Mouse (Mus musculus) MEL (cell line): ENCODE measurements around the gene Tmem150a. TPM values are rescaled to one million over a fixed set of nuclear protein-coding genes. Genes with fewer than 3 reads are reported as not detected.

Source experiments
- DNase-seq: peaks from one replicate; pipeline ENCODE4 v3.0.0; 2011; ENCODE audit warnings: low read depth, low spot score
- H3K27ac ChIP-seq: 2 replicates; pipeline ENCODE4 v1.5.1; 2012; ENCODE audit warnings: low read depth, mild to moderate bottlenecking, control low read depth, low read length, moderate library complexity; ENCODE audit not compliant: control insufficient read depth
- H3K27me3 ChIP-seq, 2 experiments: fragments of 150-350 bp in 1 of 2; sonication (generic) in 1 of 2; 2 replicates each; pipeline ENCODE4 v1.6.1; 2012; ENCODE audit warnings: low read length in 2 of 2, mild to moderate bottlenecking in 2 of 2, improper control_type of control experiment in 1 of 2, moderate library complexity in 1 of 2; ENCODE audit not compliant: insufficient read depth in 2 of 2, control insufficient read depth in 1 of 2
- H3K36me3 ChIP-seq, 2 experiments: 2 replicates each; pipeline ENCODE4 v1.6.1; 2012 to 2014; ENCODE audit warnings: low read length in 2 of 2, improper control_type of control experiment in 1 of 2, inconsistent platforms in 1 of 2, mild to moderate bottlenecking in 1 of 2; ENCODE audit not compliant: insufficient read depth in 2 of 2, control insufficient read depth in 1 of 2
- H3K4me1 ChIP-seq, 2 experiments: fragments of 150-350 bp in 1 of 2; sonication (generic) in 1 of 2; 2 replicates each; pipeline ENCODE4 v1.6.1; 2012; ENCODE audit warnings: low read length in 2 of 2, improper control_type of control experiment in 1 of 2, mild to moderate bottlenecking in 1 of 2; ENCODE audit not compliant: insufficient read depth in 2 of 2, control insufficient read depth in 1 of 2
- H3K4me3 ChIP-seq, 2 experiments: fragments of 150-350 bp in 1 of 2; sonication (generic) in 1 of 2; 2 replicates each; pipeline ENCODE4 v1.5.1; 2012; ENCODE audit warnings: low read depth in 2 of 2, low read length in 2 of 2, mild to moderate bottlenecking in 2 of 2, moderate library complexity in 2 of 2, control low read depth in 1 of 2, improper control_type of control experiment in 1 of 2; ENCODE audit not compliant: control insufficient read depth in 1 of 2, insufficient read depth in 1 of 2
- H3K79me2 ChIP-seq: 2 replicates; pipeline ENCODE4 v1.6.1; 2012; ENCODE audit warnings: mild to moderate bottlenecking, low read length, moderate library complexity; ENCODE audit not compliant: control insufficient read depth, poor library complexity, insufficient read depth
- H3K9ac ChIP-seq: 2 replicates; pipeline ENCODE4 v1.6.1; 2012; ENCODE audit warnings: low read depth, mild to moderate bottlenecking, control low read depth, low read length, moderate library complexity; ENCODE audit not compliant: control insufficient read depth, poor library complexity, severe bottlenecking
- H3K9me3 ChIP-seq: fragments of 150-350 bp; sonication (generic); replicated peaks from 2 replicates; pipeline ENCODE4 v1.6.1; 2012; ENCODE audit warnings: mild to moderate bottlenecking, low read length, improper control_type of control experiment, moderate library complexity; ENCODE audit not compliant: insufficient read depth
- CHD1 ChIP-seq: IDR thresholded peaks from 2 replicates; pipeline ENCODE4 v1.6.1; 2012; ENCODE audit warnings: low read depth, mild to moderate bottlenecking, inconsistent platforms, low read length, improper control_type of control experiment
- CTCF ChIP-seq, 3 experiments: IDR thresholded peaks in 2 of 3; conservative IDR thresholded peaks in 1 of 3; 2 replicates each; pipeline ENCODE4 v1.5.1; 2011 to 2012; ENCODE audit warnings: low read length in 3 of 3, low read depth in 2 of 3, mild to moderate bottlenecking in 2 of 3, improper control_type of control experiment in 1 of 3, inconsistent platforms in 1 of 3, mixed read lengths in 1 of 3, moderate library complexity in 1 of 3; ENCODE audit not compliant: control insufficient read depth in 1 of 3, insufficient read depth in 1 of 3, poor library complexity in 1 of 3, severe bottlenecking in 1 of 3
- EP300 ChIP-seq, 2 experiments: IDR thresholded peaks; 2 replicates each; pipeline ENCODE4 v1.6.1; 2011; ENCODE audit warnings: improper control_type of control experiment in 2 of 2, low read length in 2 of 2, low read depth in 1 of 2, mild to moderate bottlenecking in 1 of 2
- ETS1 ChIP-seq: IDR thresholded peaks from 2 replicates; pipeline ENCODE4 v1.6.1; 2012; ENCODE audit warnings: low read depth, mild to moderate bottlenecking, inconsistent platforms, low read length, improper control_type of control experiment, moderate library complexity
- HCFC1 ChIP-seq: IDR thresholded peaks from 2 replicates; pipeline ENCODE4 v1.6.1; 2012; ENCODE audit warnings: low read depth, mild to moderate bottlenecking, inconsistent platforms, low read length, improper control_type of control experiment, moderate library complexity
- JUND ChIP-seq: IDR thresholded peaks from 2 replicates; pipeline ENCODE4 v1.6.1; 2011; ENCODE audit warnings: low read depth, mild to moderate bottlenecking, improper control_type of control experiment, low read length
- KAT2A ChIP-seq: conservative IDR thresholded peaks from 2 replicates; pipeline ENCODE4 v1.6.1; 2012; ENCODE audit warnings: low read depth, low read length, improper control_type of control experiment, inconsistent platforms
- MAX ChIP-seq: IDR thresholded peaks from 2 replicates; pipeline ENCODE4 v1.6.1; 2011; ENCODE audit warnings: low read length, improper control_type of control experiment
- MXI1 ChIP-seq: IDR thresholded peaks from 2 replicates; pipeline ENCODE4 v1.6.1; 2011; ENCODE audit warnings: mild to moderate bottlenecking, low read depth, low read length, improper control_type of control experiment
- MYC ChIP-seq: IDR thresholded peaks from 2 replicates; pipeline ENCODE4 v1.6.1; 2011; ENCODE audit warnings: low read depth, mild to moderate bottlenecking, low read length, improper control_type of control experiment, moderate library complexity
- NELFE ChIP-seq: IDR thresholded peaks from 2 replicates; pipeline ENCODE4 v1.6.1; 2011; ENCODE audit warnings: low read depth, low read length, improper control_type of control experiment
- RAD21 ChIP-seq: IDR thresholded peaks from 2 replicates; pipeline ENCODE4 v1.6.1; 2011; ENCODE audit warnings: mild to moderate bottlenecking, low read depth, low read length, improper control_type of control experiment
- SIN3A ChIP-seq: IDR thresholded peaks from 2 replicates; pipeline ENCODE4 v1.6.1; 2012; ENCODE audit warnings: low read length, improper control_type of control experiment, inconsistent platforms
- SMC3 ChIP-seq: IDR thresholded peaks from 2 replicates; pipeline ENCODE4 v1.6.1; 2011; ENCODE audit warnings: low read depth, low read length, improper control_type of control experiment
- TAL1 ChIP-seq: IDR thresholded peaks from 2 replicates; pipeline ENCODE4 v1.6.1; 2012; ENCODE audit warnings: mild to moderate bottlenecking, inconsistent platforms, low read length, moderate library complexity, mixed read lengths
- TBP ChIP-seq: IDR thresholded peaks from 2 replicates; pipeline ENCODE4 v1.8.0; 2011; ENCODE audit warnings: low read depth, low read length, improper control_type of control experiment
- UBTF ChIP-seq: IDR thresholded peaks from 2 replicates; pipeline ENCODE4 v1.6.1; 2012; ENCODE audit warnings: low read depth, mild to moderate bottlenecking, inconsistent platforms, low read length, improper control_type of control experiment, moderate library complexity, borderline replicate concordance; ENCODE audit not compliant: insufficient read depth
- ZC3H11A ChIP-seq: IDR thresholded peaks from 2 replicates; pipeline ENCODE4 v1.6.1; 2012; ENCODE audit warnings: low read depth, mild to moderate bottlenecking, inconsistent platforms, low read length, improper control_type of control experiment
- ZMIZ1 ChIP-seq: IDR thresholded peaks from 2 replicates; pipeline ENCODE4 v1.6.1; 2012; ENCODE audit warnings: low read depth, mild to moderate bottlenecking, inconsistent platforms, low read length, improper control_type of control experiment, moderate library complexity
- polyA plus RNA-seq, 2 experiments: library from polyadenylated mRNA; stranded (reverse) in 1 of 2; unstranded in 1 of 2; fragments of >175 nt in 1 of 2; fragments of >200 nt in 1 of 2; gene quantifications; 2 replicates each; pipeline versions ENCODE4 v1.2.1 to v1.2.4; 2012; ENCODE audit warnings: low replicate concordance in 2 of 2, low read depth in 1 of 2; ENCODE audit not compliant: insufficient read length in 2 of 2, insufficient read depth in 1 of 2, missing spikeins in 1 of 2
- total RNA-seq: library from RNA; depleted of rRNA; stranded (reverse); fragments of 300-350 nt; gene quantifications from 2 replicates; pipeline ENCODE4 v1.2.3, GENCODE M21; 2012

Gene Tmem150a
- total and polyA plus RNA-seq, 3 experiments: 0.15 to 2.5 TPM; not detected in 1

- TF ChIP-seq HCFC1: peak; percentile 91
- no peak for TF ChIP-seq ZC3H11A
- TF ChIP-seq TBP: peak; percentile 91
- no peak for TF ChIP-seq ZMIZ1
- TF ChIP-seq SMC3: no peak
- TF ChIP-seq EP300 (IDR thresholded peaks at IDR 0.05; ENCODE audit: low read depth in 1 of 2, low read length in 2 of 2): no peak
- TF ChIP-seq UBTF: no peak
- no peak for TF ChIP-seq RAD21
- peak; percentile 79 for TF ChIP-seq NELFE
- TF ChIP-seq ETS1: 0 out of 2 replicates have a peak, but pooled peaks have one; percentile 20
- peak; percentile 59; the same call in 1 of the 2 replicates for TF ChIP-seq CHD1
- TF ChIP-seq JUND: no peak
Observed at GRCm38 (mm10) chr6:72345074-72345567, 10.1 kb upstream of the Tmem150a start, which contains the start of gene Usp39 (continued).

- Histone ChIP-seq H3K4me1 (peaks cover 16 to 23% of the 10 kb centered on the region in 2 experiments), H3K27ac (peak overlapping the region; percentile 97), H3K4me3 (peak overlapping the region; percentile 22 to 74; a peak in 3 of 4 replicates)
Observed at GRCm38 (mm10) chr6:72345633-72346032, 9.6 kb upstream of the Tmem150a start.

GRCm38 (mm10) chr6:72346261-72346660, 9.0 kb upstream of the Tmem150a start:
- H3K4me3 ChIP-seq: peak overlapping the region; percentile 0 to 74
- H3K36me3 ChIP-seq: peaks cover 2 to 38% of the 10 kb centered on the region in 2 experiments; a peak in 3 of 4 replicates
- H3K4me1 ChIP-seq: peaks cover 18 to 26% of the 10 kb centered on the region in 2 experiments
- DNase-seq: peak; percentile 71
- H3K9me3 ChIP-seq: no peaks in the 10 kb centered on the region
- peaks cover 57% of the 10 kb centered on the region for H3K79me2 ChIP-seq
- peak overlapping the region; percentile 97 for H3K27ac ChIP-seq
- TF ChIP-seq CTCF (IDR thresholded peaks at IDR 0.05 in 2 of 3, conservative IDR thresholded peaks at IDR 0.05 in 1 of 3; ENCODE audit: control insufficient read depth in 1 of 3, insufficient read depth in 1 of 3, low read depth in 2 of 3, low read length in 3 of 3, poor library complexity in 1 of 3, severe bottlenecking in 1 of 3) (0 out of 6 replicates have a peak, but pooled peaks of 1 of the 3 experiments have one; percentile 13), EP300 (IDR thresholded peaks at IDR 0.05; ENCODE audit: low read depth in 1 of 2, low read length in 2 of 2) (0 out of 4 replicates have a peak, but pooled peaks of 1 of the 2 experiments have one; percentile 10), MAX (0 out of 2 replicates have a peak, but pooled peaks have one; percentile 20), TAL1 (peak; percentile 39), CHD1 (no peak), MXI1 (0 out of 2 replicates have a peak, but pooled peaks have one; percentile 8), KAT2A (no peak), ETS1 (no peak)
- H3K9ac ChIP-seq: peak overlapping the region; percentile 99
- no peaks in the 10 kb centered on the region for H3K27me3 ChIP-seq

More at GRCm38 (mm10) chr6:72345633-72346032, 9.6 kb upstream of the Tmem150a start:
- H3K79me2 ChIP-seq: peaks cover 55% of the 10 kb centered on the region
- H3K36me3 ChIP-seq: peaks cover 0 to 31% of the 10 kb centered on the region in 2 experiments; a peak in 2 of 4 replicates
- TF ChIP-seq MXI1 (peak; percentile 44), MAX (peak; percentile 71), SIN3A (no peak; the same call in 1 of the 2 replicates), MYC (peak; percentile 92)
- H3K9ac ChIP-seq: peak overlapping the region; percentile 99
- H3K27me3 ChIP-seq: no peaks in the 10 kb centered on the region
- peak; percentile 77 for DNase-seq
- H3K9me3 ChIP-seq: no peaks in the 10 kb centered on the region
